Mouse (Mus musculus): ENCODE data around the gene Gm973. TPM values are rescaled to one million over a fixed set of nuclear protein-coding genes. Genes with fewer than 3 reads are reported as not detected.

The Gm973 gene
- polyA plus RNA-seq, 1 experiment = 11.5 TPM

DNA sequence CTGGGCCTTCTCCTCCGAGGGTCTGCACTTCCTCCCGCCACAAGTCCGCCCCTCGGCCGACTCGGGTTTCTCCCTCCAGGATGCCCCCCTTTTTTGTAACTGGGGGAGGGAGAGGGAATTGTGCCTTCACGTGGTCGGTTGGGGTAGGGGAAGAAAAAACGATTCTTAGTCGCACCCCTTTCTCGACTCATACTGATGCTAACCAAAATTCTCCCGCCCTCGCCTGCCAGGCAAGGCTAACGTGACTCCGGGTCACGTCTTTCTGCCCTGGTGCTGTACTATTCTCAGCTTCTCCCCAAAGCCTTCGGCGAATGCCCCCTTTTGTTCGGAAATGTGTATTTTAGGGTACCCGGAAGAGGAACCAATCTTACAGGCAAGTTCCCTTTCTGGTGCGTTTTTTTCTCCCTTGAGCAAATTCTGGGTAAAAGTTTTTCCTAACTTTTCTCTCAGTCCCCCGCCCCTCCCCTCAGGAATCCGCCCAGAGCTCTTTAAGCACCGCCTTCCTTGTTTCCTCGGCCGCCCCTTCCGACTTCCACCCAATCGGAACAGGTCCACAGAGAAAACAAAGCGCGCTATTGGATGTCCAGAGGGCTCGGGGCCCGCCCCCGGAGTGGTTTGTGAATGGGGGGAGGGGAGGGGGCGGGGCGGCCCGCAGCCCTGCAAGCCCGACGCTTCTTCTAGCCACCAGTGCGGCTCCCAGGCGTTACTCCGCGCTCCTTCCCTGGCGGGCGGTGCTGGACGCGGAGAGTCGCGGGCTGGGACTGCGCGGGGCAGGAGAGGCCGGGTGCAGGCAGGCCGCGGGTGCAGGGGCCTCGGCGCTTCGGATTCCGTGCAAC is 34.4 kb upstream of the Gm973 start:
- H3K27ac ChIP-seq (ENCODE audit: insufficient read depth, low read length) = peak overlapping the region; percentile 76; the same call in 1 of the 2 replicates
- peak overlapping the region; percentile 32 for H3K4me3 ChIP-seq (ENCODE audit: insufficient read depth, low read length)
- no peaks in the 10 kb centered on the region; the same call in 1 of the 2 replicates for H3K4me1 ChIP-seq (ENCODE audit: control insufficient read depth, insufficient read depth, low read length)
- TF ChIP-seq POLR2A (IDR thresholded peaks at IDR 0.05; ENCODE audit: extremely low read depth, insufficient read depth, low read length) (0 out of 2 replicates have a peak, but pooled peaks have one; percentile 37), CTCF (IDR thresholded peaks at IDR 0.05; ENCODE audit: extremely low read depth, insufficient read depth, low read length) (no peak)

DNA sequence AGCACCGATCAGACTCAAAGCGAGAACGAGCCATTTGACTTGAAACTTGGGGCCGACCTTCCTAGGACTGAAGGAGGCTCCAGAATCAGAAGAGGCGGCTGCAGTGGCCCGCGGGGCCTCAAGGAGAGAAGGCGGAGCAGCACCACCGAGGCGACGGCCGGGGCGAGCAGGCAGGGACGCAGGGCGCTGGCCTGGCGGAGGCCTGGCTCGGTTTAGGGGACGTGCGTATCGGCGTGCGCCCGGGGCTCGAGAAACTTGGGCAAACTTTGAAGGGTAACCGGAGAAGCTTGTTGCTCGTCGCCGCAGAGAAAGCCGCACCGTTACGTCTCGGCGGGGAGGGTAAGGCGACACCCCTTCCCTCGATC is 33.8 kb upstream of the Gm973 start, which contains the start of gene Fzd7:
Fzd7 (plus strand) TSS at position 94 of the 365 bp plus-strand sequence.
- TF ChIP-seq POLR2A (IDR thresholded peaks at IDR 0.05; ENCODE audit: extremely low read depth, insufficient read depth, low read length) = no peak
- no peak for TF ChIP-seq CTCF (IDR thresholded peaks at IDR 0.05; ENCODE audit: extremely low read depth, insufficient read depth, low read length)
- Histone ChIP-seq H3K4me3 (ENCODE audit: insufficient read depth, low read length) (peak within 1 kb of the TSS; percentile 32), H3K4me1 (ENCODE audit: control insufficient read depth, insufficient read depth, low read length) (no peaks in the 10 kb centered on the region; the same call in 1 of the 2 replicates), H3K27ac (ENCODE audit: insufficient read depth, low read length) (peak within 1 kb of the TSS; percentile 76; the same call in 1 of the 2 replicates)

DNA sequence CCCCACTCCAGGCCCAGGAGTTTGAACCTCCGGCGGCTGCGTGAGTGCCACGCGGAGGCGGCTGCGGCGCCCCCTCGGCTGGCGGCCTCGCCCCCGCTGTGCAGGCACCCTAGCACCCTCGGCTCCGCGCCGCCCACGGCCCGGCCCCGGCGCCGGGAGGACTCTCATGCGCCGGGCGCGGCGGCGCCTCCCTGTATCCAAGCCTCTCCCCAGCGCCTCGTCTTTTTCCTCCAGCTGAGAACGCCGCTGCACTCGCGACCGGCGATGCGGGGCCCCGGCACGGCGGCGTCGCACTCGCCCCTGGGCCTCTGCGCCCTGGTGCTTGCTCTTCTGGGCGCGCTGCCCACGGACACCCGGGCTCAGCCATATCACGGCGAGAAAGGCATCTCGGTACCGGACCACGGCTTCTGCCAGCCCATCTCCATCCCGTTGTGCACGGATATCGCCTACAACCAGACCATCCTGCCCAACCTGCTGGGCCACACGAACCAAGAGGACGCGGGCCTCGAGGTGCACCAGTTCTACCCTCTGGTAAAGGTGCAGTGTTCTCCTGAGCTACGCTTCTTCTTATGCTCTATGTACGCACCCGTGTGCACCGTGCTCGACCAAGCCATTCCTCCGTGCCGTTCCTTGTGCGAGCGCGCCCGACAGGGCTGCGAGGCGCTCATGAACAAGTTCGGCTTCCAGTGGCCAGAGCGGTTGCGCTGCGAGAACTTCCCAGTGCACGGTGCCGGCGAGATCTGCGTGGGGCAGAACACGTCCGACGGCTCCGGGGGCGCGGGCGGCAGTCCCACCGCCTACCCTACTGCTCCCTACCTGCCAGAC is 33.2 kb upstream of the Gm973 start:
- Histone ChIP-seq H3K4me1 (ENCODE audit: control insufficient read depth, insufficient read depth, low read length) (no peaks in the 10 kb centered on the region; the same call in 1 of the 2 replicates), H3K27ac (ENCODE audit: insufficient read depth, low read length) (no peak overlapping the region), H3K4me3 (ENCODE audit: insufficient read depth, low read length) (peak overlapping the region; percentile 32)
- TF ChIP-seq CTCF (IDR thresholded peaks at IDR 0.05; ENCODE audit: extremely low read depth, insufficient read depth, low read length) (no peak), POLR2A (IDR thresholded peaks at IDR 0.05; ENCODE audit: extremely low read depth, insufficient read depth, low read length) (no peak)

DNA sequence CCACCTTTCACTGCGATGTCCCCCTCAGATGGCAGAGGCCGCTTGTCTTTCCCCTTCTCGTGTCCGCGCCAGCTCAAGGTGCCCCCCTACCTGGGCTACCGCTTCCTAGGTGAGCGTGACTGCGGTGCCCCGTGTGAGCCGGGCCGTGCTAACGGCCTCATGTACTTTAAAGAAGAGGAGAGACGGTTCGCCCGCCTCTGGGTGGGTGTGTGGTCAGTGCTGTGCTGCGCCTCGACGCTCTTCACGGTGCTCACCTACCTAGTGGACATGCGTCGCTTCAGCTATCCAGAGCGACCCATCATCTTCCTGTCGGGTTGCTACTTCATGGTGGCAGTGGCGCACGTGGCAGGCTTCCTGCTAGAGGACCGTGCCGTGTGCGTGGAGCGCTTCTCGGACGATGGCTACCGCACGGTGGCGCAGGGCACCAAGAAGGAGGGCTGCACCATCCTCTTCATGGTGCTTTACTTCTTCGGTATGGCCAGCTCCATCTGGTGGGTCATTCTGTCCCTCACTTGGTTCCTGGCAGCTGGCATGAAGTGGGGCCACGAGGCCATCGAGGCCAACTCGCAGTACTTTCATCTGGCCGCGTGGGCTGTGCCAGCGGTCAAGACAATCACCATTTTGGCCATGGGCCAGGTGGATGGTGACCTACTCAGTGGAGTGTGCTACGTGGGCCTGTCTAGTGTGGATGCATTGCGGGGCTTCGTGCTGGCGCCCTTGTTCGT is 32.4 kb upstream of the Gm973 start:
- TF ChIP-seq POLR2A (IDR thresholded peaks at IDR 0.05; ENCODE audit: extremely low read depth, insufficient read depth, low read length) (no peak), CTCF (IDR thresholded peaks at IDR 0.05; ENCODE audit: extremely low read depth, insufficient read depth, low read length) (peak; percentile 66)
- no peaks in the 10 kb centered on the region; the same call in 1 of the 2 replicates for H3K4me1 ChIP-seq (ENCODE audit: control insufficient read depth, insufficient read depth, low read length)

DNA sequence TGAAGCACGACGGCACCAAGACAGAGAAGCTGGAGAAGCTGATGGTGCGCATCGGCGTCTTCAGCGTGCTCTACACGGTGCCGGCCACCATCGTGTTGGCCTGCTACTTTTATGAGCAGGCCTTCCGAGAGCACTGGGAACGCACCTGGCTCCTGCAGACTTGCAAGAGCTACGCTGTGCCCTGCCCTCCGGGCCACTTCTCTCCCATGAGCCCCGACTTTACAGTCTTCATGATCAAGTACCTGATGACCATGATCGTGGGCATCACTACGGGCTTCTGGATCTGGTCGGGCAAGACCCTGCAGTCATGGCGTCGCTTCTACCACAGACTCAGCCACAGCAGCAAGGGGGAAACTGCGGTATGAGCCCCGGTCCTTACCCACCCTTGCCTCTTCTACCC is 31.8 kb upstream of the Gm973 start:
- Histone ChIP-seq H3K4me1 (ENCODE audit: control insufficient read depth, insufficient read depth, low read length) (no peaks in the 10 kb centered on the region; the same call in 1 of the 2 replicates), H3K4me3 (ENCODE audit: insufficient read depth, low read length) (peak overlapping the region; percentile 1; the same call in 1 of the 2 replicates), H3K27ac (ENCODE audit: insufficient read depth, low read length) (no peak overlapping the region)
- TF ChIP-seq CTCF (IDR thresholded peaks at IDR 0.05; ENCODE audit: extremely low read depth, insufficient read depth, low read length) = no peak
- no peak for TF ChIP-seq POLR2A (IDR thresholded peaks at IDR 0.05; ENCODE audit: extremely low read depth, insufficient read depth, low read length)

More for the DNA sequence above, 32.4 kb upstream of the Gm973 start:
- Histone ChIP-seq H3K27ac (ENCODE audit: insufficient read depth, low read length) (no peak overlapping the region), H3K4me3 (ENCODE audit: insufficient read depth, low read length) (peak overlapping the region; percentile 32; the same call in 1 of the 2 replicates)

DNA sequence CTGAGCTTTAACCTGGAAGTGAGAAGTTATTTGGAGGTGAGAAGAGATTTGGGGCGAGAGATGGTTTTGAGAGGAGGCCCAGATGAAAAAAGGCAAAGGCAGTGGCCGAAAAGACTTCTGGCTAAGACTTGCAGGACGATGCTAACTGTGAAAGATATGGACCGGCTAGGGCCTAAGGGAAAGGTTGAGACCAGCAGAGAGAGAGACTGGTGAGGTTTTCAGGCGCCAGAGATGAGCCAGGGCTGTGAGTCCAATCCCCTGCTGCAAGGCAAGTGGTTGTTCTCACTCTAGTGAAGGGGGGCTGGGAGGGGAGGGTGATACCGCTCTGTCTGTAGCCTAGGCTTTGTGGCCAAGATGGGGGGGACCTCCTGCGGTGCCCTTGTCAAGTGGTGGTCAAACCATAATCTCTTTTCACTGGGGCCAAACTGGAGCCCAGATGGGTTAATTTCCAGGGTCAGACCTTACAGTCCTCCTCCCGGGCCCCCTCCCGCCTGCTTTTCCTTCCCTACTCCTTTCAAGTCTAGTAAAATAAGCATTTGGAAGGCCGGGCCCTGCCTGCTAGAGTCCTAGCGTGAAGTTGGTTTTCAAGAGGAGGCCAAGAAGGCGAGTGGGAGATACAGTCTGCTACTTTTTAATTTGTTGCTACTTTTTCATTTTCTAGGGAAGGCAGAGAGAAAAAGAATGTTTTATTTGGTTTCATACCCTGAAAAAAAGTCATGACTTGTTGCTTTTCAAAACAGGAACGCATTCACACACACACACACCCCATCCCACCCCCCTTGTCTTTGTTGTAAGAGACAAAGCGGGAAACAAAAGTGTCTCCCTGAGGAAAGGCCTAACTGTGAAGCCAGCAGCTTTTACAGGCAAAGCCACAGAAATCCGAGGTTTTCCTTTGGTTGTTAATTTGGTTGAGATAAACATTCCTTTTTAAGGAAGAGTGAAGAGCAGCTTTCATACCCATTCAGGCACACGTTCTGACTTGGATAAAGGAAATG is 31.0 kb upstream of the Gm973 start:
- TF ChIP-seq CTCF (IDR thresholded peaks at IDR 0.05; ENCODE audit: extremely low read depth, insufficient read depth, low read length) (no peak), POLR2A (IDR thresholded peaks at IDR 0.05; ENCODE audit: extremely low read depth, insufficient read depth, low read length) (no peak)
- no peak overlapping the region for H3K4me3 ChIP-seq (ENCODE audit: insufficient read depth, low read length)
- no peaks in the 10 kb centered on the region; the same call in 1 of the 2 replicates for H3K4me1 ChIP-seq (ENCODE audit: control insufficient read depth, insufficient read depth, low read length)
- H3K27ac ChIP-seq (ENCODE audit: insufficient read depth, low read length) = no peak overlapping the region

DNA sequence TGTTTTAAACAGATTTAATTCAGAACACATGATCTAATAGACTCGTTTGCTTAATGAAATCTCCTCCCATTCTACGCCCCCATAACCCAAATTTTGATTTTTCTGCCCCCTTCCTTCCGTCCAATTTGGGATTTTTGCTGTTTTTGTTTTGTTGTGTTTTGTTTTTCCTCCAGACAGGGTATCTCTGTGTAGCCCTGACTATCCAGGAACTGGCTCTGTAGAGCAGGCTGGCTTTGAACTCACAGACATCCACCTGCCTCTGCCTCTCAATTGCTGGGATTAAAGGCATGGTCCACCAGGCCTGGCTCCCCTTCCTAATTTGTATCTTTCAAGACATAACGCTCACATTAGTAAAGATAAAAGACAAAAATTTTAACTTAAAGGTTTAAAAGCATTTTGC is 30.3 kb upstream of the Gm973 start:
- no peaks in the 10 kb centered on the region; the same call in 1 of the 2 replicates for H3K4me1 ChIP-seq (ENCODE audit: control insufficient read depth, insufficient read depth, low read length)
- TF ChIP-seq CTCF (IDR thresholded peaks at IDR 0.05; ENCODE audit: extremely low read depth, insufficient read depth, low read length) (no peak), POLR2A (IDR thresholded peaks at IDR 0.05; ENCODE audit: extremely low read depth, insufficient read depth, low read length) (no peak)
- H3K4me3 ChIP-seq (ENCODE audit: insufficient read depth, low read length) = no peak overlapping the region
- H3K27ac ChIP-seq (ENCODE audit: insufficient read depth, low read length) = no peak overlapping the region

DNA sequence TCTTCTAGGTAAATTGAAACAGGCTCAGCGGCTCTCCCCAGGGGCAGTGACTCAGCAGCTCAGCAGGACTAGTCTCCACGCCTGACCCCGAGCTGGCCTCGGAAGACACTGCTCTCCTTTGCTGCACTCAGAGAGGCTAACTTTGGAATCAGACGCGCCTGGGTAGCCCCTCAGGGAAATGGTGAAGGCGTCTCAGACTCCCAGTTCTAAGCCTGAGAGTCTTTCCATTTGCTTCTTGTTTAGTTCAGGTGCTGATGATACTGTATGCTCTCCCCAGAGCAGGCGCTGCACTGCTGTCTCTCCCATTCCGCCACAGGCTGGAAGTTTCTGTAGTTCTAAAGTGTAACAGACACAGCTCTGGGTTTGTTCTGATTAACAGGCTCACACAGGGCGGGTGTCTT is 28.4 kb upstream of the Gm973 start:
- TF ChIP-seq CTCF (IDR thresholded peaks at IDR 0.05; ENCODE audit: extremely low read depth, insufficient read depth, low read length) (no peak), POLR2A (IDR thresholded peaks at IDR 0.05; ENCODE audit: extremely low read depth, insufficient read depth, low read length) (no peak)
- Histone ChIP-seq H3K4me3 (ENCODE audit: insufficient read depth, low read length) (no peak overlapping the region), H3K4me1 (ENCODE audit: control insufficient read depth, insufficient read depth, low read length) (no peaks in the 10 kb centered on the region; the same call in 1 of the 2 replicates), H3K27ac (ENCODE audit: insufficient read depth, low read length) (no peak overlapping the region)
